Mouse (Mus musculus) spleen, adult 2 months (tissue): ENCODE data around the gene Rd3l.

Source experiments
- CTCF ChIP-seq: fragments of 200-500 bp; IDR thresholded peaks from 2 replicates; pipeline ENCODE4 v1.5.1; 2011; ENCODE audit warnings: mild to moderate bottlenecking, inconsistent platforms; ENCODE audit not compliant: insufficient read depth, insufficient read length, insufficient replicate concordance; ENCODE audit errors: extremely low read depth
- POLR2A ChIP-seq: fragments of 200-500 bp; IDR thresholded peaks from 2 replicates; pipeline ENCODE4 v1.6.1; 2011; ENCODE audit warnings: low read depth, low read length, inconsistent platforms

GRCm38 (mm10) chr12:111943421-111944064 lies 37.6 kb downstream of the Rd3l start:
- TF ChIP-seq POLR2A (no peak), CTCF (no peak)
